Mouse (Mus musculus) myocyte (in vitro differentiated cells): ENCODE measurements around the gene Lgals3.

Experiments
- E2F4 ChIP-seq: IDR thresholded peaks from one replicate; pipeline ENCODE4 v1.6.1; 2011; ENCODE audit warnings: mild to moderate bottlenecking, control low read depth, moderate library complexity; ENCODE audit not compliant: insufficient read depth
- MAX ChIP-seq: IDR thresholded peaks from one replicate; pipeline ENCODE4 v1.6.1; 2011; ENCODE audit warnings: low read depth, mild to moderate bottlenecking, control low read depth
- MYOD1 ChIP-seq, 3 experiments: IDR thresholded peaks; one replicate each; pipeline ENCODE4 v1.6.1; 2011; ENCODE audit warnings: control low read depth in 2 of 3, low read depth in 2 of 3, mild to moderate bottlenecking in 2 of 3, moderate library complexity in 1 of 3; ENCODE audit not compliant: insufficient read length in 2 of 3, control insufficient read depth in 1 of 3
- MYOG ChIP-seq, 3 experiments: IDR thresholded peaks; one replicate each; pipeline ENCODE4 v1.6.1; 2011; ENCODE audit warnings: control low read depth in 2 of 3, low read depth in 2 of 3, mild to moderate bottlenecking in 2 of 3; ENCODE audit not compliant: insufficient read length in 2 of 3, control insufficient read depth in 1 of 3, insufficient read depth in 1 of 3
- POLR2A ChIP-seq: IDR thresholded peaks from one replicate; pipeline ENCODE4 v1.6.1; 2011; ENCODE audit warnings: low read depth, mild to moderate bottlenecking, control low read depth, moderate library complexity; ENCODE audit not compliant: insufficient read length
- REST ChIP-seq: IDR thresholded peaks from one replicate; pipeline ENCODE4 v1.6.1; 2011; ENCODE audit warnings: mild to moderate bottlenecking, control low read depth, moderate library complexity; ENCODE audit not compliant: insufficient read depth, insufficient read length
- USF1 ChIP-seq: IDR thresholded peaks from one replicate; pipeline ENCODE4 v1.6.1; 2011; ENCODE audit warnings: low read depth, mild to moderate bottlenecking, control low read depth, moderate library complexity

DNA sequence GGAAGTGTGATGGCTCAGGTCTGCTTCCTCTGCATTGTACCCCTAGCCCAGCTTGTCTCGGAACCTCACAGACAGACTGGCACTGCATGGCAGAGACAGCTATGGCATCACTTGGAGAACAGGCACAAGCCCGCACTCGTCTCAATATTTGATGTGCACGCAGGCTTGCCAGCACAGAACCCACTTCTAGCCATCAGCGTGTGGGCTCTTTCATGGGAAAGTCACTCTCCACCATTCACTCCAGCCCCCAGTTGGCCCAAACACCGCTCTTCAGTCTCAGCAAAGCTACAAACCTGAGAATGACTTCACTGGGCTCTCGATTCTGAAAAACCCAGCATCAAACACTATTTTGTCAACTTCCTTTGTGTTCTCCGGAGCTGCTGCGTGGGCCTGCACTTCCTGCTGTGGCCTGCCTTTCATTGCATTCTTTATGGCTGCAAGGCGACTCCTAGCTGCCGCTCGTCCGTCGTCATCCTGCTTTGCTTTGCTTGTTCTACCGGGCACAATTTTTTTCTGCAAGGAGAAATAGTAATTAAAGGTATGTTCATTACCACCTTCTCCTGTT is 28.0 kb downstream of the Lgals3 start:
- TF ChIP-seq USF1 = no peak
- no peak for TF ChIP-seq POLR2A
- TF ChIP-seq E2F4 = no peak
- no peak for TF ChIP-seq MYOG (IDR thresholded peaks at IDR 0.05; ENCODE audit: control insufficient read depth in 1 of 3, insufficient read depth in 1 of 3, insufficient read length in 2 of 3, low read depth in 2 of 3)
- TF ChIP-seq MYOD1 (IDR thresholded peaks at IDR 0.05; ENCODE audit: control insufficient read depth in 1 of 3, insufficient read length in 2 of 3, low read depth in 2 of 3) = no peak
- no peak for TF ChIP-seq REST
- no peak for TF ChIP-seq MAX
